Mouse (Mus musculus): ENCODE data around the gene Lama2.

- TF ChIP-seq POLR2A (IDR thresholded peaks at IDR 0.05; ENCODE audit: low read depth, low read length) (no peak), CTCF (IDR thresholded peaks at IDR 0.05; ENCODE audit: borderline replicate concordance, insufficient read depth, low read length) (no peak)
These were observed 572.4 kb downstream of the Lama2 start for GRCm38 (mm10) chr10:27047196-27047595.
